Mouse (Mus musculus) right cerebral cortex, adult 18-20 months (tissue): ENCODE data around the gene Olfr1246.
"Not testable (repeated sequence)": the region's sequence is repeated elsewhere in the genome, so short reads cannot be mapped to it uniquely, and the experiment has no call there.

Experiments used
- DNase-seq: peaks from one replicate; pipeline ENCODE4 v3.0.0; 2022; ENCODE audit warnings: mixed read lengths

The Olfr1246 gene

DNA sequence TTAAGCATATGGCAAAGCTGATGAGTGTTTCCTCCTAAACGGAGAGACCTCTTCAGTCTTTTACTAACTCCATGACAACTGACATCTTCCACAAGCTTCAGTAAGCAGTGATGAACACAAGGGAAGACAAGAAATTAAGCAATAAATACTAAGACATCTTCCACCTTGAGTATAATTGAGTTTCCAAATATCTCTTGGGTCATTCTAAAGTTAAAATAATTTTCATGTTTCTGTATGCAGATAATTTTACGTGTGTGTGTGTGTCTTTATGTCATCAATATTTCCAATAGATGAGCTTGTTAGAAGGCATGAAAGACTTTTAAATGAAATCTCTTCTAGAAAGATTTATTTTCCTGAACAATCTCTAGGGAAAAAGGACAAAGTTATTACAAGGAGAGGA, at the start of gene Olfr1246:
Gene Olfr1246 (minus strand): TSS at position 101 of the 400 bp plus-strand sequence.
- DNase-seq, result no peak

DNA sequence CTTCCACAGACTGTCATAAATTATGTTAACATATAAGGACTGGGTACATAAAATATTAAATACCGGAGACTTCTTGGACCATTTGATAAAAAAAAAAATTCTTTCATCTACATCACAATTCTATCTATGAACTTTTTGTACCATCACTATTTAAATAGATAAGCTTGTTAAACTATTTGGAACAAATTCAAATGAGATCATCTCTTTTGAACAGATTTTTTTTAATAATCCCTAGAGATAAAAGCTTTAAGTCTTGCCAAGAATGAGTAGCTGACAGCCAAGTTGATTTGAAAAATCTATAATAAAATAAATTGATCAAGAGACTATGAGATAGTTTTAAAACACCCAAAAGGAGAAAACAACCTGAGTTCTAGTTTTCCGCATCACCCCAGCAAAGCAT, 41.9 kb upstream of the Olfr1246 start, which contains the start of gene Olfr1249:
Gene Olfr1249 (minus strand): TSS at position 101 of the 400 bp plus-strand sequence.
- DNase-seq, result no peak

DNA sequence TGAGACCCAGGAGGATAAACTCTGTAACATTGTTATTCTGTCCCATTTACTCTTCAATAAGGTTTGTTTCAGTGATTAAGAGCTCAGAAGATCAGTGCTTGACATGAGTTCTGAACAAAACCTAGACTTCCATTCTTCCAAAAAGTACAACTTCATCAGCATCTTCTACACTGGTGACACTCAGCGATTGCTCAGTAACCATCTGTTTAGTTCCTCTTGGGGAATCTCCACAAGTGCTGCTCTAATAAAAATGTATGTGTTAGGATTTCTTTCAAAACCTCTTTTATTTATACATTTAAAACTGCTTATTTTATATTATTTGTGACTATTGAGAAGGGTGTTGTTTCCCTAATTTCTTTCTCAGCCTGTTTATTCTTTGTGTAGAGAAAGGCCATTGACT, 25.2 kb upstream of the Olfr1246 start, which contains the start of gene Olfr1248:
Gene Olfr1248 (minus strand): TSS at position 101 of the 400 bp plus-strand sequence.
- not testable (repeated sequence) for DNase-seq

DNA sequence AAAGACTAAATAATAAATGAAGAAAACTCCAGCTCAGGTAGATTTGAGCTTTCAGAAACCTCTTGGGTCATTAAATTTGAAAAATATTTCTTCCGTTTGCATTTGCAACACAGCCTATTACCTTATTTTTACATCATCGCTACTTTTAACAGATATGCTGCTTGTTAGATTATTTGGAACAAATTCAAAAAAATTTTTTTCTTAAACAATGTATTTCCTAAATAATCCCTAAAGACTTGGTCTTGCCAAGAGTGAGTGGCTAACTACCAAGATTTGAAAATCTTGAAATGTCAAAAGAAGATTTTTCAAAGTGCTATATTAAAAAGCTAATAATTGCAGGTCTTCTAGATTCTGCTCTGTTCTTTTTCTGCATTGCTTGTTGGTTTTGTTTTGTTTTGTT, 21.1 kb upstream of the Olfr1246 start, which contains the start of gene Olfr1247:
Gene Olfr1247 (minus strand): TSS at position 101 of the 400 bp plus-strand sequence.
- no peak for DNase-seq

DNA sequence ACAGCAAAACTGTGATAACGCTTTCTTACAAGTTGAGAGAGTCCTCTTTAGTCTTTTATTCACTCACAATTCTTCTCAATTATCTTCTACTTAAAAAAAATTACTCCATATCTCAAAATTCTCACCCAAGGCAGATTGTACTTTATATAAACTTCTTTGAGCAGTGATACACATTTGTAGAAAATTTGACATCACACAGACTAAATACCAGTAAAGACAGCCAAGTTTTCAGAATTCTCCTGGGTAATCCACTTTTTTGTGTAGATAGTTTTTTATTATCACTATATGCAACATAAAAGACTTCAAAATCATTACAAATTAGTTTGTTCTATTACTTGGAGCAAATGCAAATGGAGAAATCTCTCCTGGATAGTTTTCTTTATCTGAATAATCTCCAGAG, 14.6 kb downstream of the Olfr1246 start, which contains the start of gene Olfr1245:
Gene Olfr1245 (minus strand): TSS at position 101 of the 400 bp plus-strand sequence.
- no peak for DNase-seq

DNA sequence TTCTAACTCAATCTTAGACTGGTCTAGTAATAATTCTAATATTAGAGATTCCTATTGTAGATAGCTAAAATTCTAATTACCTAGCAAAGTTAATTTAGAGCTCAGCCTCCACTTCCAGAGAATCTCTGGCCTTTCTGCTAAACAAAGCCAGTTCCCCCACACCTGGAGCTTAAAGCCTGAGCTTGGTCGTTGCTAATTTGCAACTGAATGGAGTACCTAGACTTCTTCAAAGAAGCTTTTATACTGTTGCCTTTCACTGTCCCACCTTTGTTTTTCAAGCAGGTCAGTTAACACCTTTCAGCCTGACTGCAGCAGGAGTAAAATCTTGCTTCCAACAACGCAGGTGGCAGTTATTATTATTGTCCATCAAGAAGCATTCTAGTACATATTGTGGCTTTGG, 30.3 kb downstream of the Olfr1246 start:
- DNase-seq, result not testable (repeated sequence)

DNA sequence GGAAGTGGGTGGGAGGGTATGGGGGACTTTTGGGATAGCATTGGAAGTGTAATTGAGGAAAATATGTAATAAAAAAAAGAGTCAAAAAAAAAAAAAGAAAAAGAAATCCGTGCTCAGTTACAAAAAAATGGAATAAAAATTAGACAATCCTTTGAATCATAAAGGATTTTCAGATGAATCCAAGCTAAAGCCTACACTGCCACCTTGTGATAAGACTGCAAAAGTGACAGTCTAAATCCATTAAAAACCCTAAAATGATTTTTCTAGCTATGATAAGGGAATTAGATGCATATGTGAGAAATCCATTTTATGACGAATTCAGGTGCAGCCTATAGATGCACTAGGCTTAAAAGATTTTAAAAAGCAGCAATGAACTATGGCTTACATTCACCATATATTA, 48.4 kb downstream of the Olfr1246 start:
- no peak for DNase-seq

DNA sequence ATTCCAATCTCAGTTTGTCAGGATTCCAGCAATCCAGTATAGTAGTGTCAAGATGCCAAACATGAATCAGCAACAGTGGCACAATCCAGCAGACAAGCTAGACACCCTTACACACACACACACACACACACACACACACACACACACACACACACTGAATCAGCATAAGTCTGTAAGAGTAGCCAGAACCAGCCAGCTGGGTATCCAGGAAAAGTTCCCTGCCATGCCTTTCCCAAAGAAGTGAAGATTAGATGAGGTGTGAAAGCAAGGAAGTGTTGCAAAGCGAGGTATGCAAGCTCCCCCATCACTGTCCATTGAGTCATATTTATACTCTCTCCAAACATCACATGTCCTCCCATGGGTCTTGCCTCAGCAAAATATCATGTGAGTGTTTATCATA, 53.0 kb downstream of the Olfr1246 start:
- DNase-seq, result peak; percentile 10
